Mouse (Mus musculus): ENCODE measurements at regions not wholly inside any gene's neighbourhood (a gene's known extent, or its start where the extent isn't known, plus 50 kb on each side); places are given as distances from the start of the nearest gene placed in this dataset.
"Not testable (repeated sequence)": the region's sequence is repeated elsewhere in the genome, so short reads cannot be mapped to it uniquely, and the experiment has no call there.

- DNase-seq (ENCODE audit: low spot score in 2 of 2), result no peak
Observed at GRCm38 (mm10) chr12:74825664-74826063, 351.5 kb downstream of the Kcnh5 start.

DNA sequence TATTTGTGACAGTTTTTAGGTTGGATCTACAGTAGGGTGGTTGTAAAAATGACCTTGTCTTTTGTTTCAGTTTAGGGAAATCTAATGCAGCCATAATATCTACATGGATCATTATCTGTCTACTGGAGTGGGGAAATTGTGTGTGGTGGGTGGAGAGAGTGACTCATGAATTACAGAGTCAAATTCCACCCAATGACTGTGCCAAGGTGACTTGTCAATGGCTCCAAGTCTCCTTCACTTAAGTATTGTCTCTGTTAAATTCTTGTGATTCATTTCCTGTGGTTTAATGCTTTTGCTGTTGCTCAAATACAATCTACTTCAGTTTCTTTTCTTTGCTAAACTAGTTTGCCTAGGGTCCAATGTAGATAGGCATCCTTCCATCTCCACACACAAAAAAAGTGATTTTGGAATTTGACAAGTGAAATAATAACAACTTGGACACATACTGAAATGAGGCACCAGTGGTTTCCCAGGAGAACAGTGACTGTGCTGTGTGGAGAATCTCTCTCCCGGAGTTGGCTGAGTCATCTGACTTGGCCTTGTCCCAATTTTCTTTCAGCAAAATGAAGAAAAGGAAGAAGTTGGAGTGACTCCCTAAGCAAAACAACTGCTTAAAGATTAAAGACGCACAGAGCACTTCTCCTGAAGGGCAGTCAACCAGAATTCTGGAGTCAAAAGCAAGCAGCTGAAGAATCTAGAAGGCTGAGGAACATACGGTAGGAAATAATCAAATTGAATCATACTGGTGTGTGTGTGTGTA, 352.2 kb downstream of the Kcnh5 start:
- DNase-seq (ENCODE audit: low spot score in 2 of 2), result no peak

DNA sequence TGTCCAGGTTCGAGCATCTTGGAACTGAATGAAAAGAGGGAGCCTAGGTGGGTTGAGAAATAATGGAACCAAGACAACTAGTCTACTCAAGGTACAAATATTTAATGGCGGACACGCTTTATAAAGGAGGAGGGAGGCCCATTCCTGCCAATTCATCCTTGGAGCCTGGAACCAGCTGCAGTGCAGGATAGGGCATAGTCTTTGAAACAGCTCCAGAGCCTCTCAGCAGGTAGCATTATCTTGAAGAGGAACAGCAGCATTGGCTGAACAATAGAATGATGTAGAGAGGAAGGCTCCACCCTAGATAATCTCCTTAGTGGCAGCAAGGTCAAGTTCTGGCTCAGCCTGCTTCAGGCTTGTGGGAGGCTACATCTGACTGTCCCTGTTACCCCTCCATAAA, 361.0 kb downstream of the Kcnh5 start:
- DNase-seq (ENCODE audit: low spot score in 2 of 2), result not testable (repeated sequence)

DNA sequence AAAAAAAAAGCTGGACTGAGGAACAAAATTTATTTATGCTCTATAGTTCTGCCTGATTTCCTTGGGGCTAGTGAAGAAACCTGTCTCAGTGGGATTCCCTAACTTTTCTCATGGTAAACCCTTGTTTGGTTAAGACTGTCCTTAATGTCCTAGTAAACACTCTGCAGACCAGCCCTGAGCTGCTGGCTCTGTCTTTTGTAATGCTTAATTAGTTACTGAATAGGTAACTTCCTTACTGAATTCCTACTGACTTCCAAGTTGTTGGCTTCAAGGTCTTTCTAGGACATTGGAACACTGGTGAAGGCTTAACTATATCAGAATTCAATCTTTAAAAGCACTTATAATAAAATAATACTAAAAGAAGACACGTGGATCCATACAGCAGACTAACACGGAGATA, 368.6 kb downstream of the Kcnh5 start:
- DNase-seq (ENCODE audit: low spot score in 2 of 2), result not testable (repeated sequence)

- not testable (repeated sequence) for DNase-seq (ENCODE audit: low spot score in 2 of 2)
Observed at GRCm38 (mm10) chr12:74807926-74808325, 369.2 kb downstream of the Kcnh5 start.

- DNase-seq (ENCODE audit: low spot score in 2 of 2), result peak in 1 of 2 experiments; percentile 4
Observed at GRCm38 (mm10) chr12:74803740-74804512, 373.2 kb downstream of the Kcnh5 start.

GRCm38 (mm10) chr12:74792036-74792435, 385.1 kb downstream of the Kcnh5 start:
- no peak for DNase-seq (ENCODE audit: low spot score in 2 of 2)

GRCm38 (mm10) chr12:74762284-74762683, 414.8 kb downstream of the Kcnh5 start:
- DNase-seq (ENCODE audit: low spot score in 2 of 2), result no peak

GRCm38 (mm10) chr12:74745051-74745450, 428.9 kb upstream of the Gm11042 start:
- DNase-seq (ENCODE audit: low spot score in 2 of 2), result no peak

- no peak for DNase-seq (ENCODE audit: low spot score in 2 of 2)
Observed at GRCm38 (mm10) chr12:74728866-74729265, 412.7 kb upstream of the Gm11042 start.

GRCm38 (mm10) chr12:74679149-74679548, 363.0 kb upstream of the Gm11042 start:
- no peak for DNase-seq (ENCODE audit: low spot score in 2 of 2)

GRCm38 (mm10) chr12:74677835-74678234, 361.6 kb upstream of the Gm11042 start:
- DNase-seq (ENCODE audit: low spot score in 2 of 2), result no peak

DNA sequence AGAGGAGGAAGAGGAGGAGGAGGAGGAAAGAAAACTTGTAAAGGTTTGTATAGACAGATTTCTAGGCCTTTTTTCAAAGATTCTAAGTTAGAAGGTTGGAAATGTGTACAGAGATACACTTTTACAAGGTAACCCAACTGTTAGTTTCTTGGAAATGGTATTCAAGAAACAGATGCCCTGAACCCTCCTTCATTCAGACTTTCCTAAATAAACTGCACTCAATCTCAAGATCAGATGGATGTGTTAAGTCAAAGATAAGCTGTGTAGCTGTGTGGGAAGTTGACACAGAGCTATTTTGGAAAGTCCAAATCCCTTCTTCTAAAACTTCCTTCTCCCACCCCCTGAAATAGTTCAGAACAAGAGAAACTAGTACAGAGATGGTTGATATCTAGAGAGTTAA, 342.2 kb upstream of the Gm11042 start:
- no peak for DNase-seq (ENCODE audit: low spot score in 2 of 2)

- DNase-seq (ENCODE audit: low spot score in 2 of 2), result no peak
Observed at GRCm38 (mm10) chr12:74657036-74657648, 340.9 kb upstream of the Gm11042 start.

GRCm38 (mm10) chr12:74651256-74651655, 335.1 kb upstream of the Gm11042 start:
- no peak for DNase-seq (ENCODE audit: low spot score in 2 of 2)

GRCm38 (mm10) chr12:74632827-74633226, 316.6 kb upstream of the Gm11042 start:
- DNase-seq (ENCODE audit: low spot score in 2 of 2), result no peak

DNA sequence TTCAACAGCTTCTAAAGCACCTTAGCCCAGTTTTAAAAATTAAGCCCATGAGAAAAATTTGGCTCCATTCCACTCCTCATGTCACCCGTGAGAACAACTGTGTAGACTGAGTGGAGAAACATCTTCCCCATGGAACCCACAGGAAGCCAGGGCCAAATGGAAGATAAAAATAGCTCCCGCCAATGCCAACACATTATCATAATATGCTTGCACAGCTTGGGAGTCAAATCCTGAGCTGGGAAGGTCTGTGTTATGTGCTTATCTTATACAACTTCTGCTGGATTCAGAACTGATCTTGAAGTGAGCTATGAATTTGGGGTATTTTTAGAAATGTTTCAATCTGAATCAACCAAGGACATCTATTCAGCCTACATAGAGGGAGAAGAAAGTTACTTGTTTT, 279.0 kb upstream of the Gm11042 start:
- DNase-seq (ENCODE audit: low spot score in 2 of 2), result no peak

- no peak for DNase-seq (ENCODE audit: low spot score in 2 of 2)
Observed at GRCm38 (mm10) chr12:74554599-74554998, 238.4 kb upstream of the Gm11042 start.

DNA sequence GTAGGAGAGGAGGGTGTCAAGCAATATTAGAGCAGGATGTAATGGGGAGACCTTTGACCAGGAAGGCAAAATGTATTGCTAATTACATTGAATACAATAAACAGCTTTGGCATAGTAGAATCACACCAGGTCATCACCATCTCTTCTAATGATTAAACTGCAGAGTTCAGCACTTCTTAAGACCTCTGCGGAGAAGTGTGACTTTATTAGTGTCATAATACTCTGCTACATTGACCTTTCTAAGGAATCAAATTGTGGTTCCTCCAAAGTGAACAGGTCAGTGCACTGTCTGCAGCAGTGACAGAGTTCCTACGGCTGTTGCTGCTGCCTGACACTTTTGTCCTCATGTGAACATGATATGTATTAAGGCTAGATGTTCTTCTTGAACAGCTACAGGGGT, 228.0 kb upstream of the Gm11042 start:
- no peak for DNase-seq (ENCODE audit: low spot score in 2 of 2)

DNA sequence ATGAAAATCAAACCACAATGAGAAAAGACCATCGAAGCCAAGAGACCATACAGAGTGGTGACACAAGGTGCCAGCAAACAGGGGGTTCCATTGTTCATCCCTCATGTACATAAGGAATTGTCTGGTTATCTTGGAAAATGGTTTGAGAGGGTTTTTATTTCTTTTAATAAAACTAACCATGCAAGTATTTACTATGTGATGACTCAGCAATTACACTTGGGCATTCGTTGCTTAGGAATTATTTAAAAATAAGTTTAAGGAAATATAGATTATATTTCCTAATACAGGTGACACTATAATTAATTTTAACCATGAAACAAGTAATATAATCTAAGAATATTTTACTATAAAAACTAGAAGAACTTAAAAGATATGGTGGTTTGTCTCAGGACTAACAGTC, 218.7 kb upstream of the Gm11042 start:
- no peak for DNase-seq (ENCODE audit: low spot score in 2 of 2)

DNA sequence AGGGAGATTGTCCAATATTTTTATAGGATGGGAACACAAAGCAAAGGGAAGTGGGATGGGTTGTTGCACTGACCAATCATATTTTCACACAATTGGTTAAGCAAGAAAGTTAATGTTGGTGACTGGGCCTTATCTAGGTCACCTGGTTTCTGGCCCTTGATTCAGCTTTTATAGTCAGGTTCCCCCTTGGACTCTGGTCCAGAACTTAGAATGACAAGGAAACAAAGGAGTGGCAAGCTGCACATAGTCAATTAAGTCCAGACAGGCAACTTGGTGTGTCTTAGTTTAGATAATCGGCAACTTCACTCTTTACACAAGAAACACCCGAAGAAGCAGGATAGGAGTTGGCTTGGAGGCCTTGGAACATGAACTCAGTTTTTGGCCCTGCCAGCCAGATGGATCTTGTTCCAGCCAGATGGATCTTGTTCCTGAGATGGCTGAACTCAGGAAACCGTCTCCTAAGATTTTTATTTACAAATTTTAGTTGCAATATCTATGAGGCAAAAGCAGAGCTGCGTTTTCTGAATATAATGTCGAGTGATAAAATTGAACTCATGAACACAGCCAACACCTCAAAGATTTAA, 212.9 kb upstream of the Gm11042 start:
- no peak for DNase-seq (ENCODE audit: low spot score in 2 of 2)

- DNase-seq (ENCODE audit: low spot score in 2 of 2), result no peak
Observed at GRCm38 (mm10) chr12:74527190-74527621, 211.0 kb upstream of the Gm11042 start.
